Mouse (Mus musculus): ENCODE data around the gene Prkce.

Gene Prkce

GRCm38 (mm10) chr17:86363356-86363755, 195.8 kb downstream of the Prkce start:
- in situ Hi-C loops (cut with MboI, MseI), result no loop called here

DNA sequence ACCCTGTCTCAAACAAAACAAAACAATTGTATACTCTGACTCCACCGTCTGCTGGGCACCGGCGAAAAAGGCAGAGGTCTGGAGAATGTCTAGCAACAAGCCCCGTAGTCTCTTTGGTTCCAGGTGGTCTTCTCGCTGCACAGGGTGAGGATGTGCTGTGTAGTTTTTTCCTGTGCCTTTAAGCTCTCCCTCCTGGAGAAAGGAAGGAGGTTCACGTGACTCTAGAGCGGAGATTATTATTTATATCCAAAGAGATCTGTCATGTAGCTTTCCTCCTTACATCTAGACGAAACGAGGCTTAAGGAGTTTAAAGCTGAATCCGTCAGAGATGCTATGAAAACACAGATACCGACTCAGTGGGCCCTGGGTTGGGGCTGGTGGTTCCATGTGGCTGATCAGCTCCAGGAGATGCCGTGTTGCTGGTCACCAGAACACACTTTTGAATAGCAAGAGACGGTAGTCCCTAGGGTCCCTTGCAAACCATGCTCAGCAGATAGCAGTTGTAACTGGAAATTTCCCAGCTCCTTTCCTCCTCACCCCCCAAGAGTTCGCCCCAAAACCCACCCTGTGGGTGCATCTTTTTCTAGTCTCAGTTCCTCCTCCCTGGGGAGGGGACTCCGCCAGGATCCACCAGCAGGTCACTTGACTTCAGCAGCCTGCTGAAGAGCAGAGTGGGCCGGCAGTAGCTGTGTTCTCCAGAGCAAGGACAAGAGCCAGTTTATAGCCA, 196.9 kb downstream of the Prkce start:
- in situ Hi-C loops (cut with MboI, MseI), result no loop called here

- in situ Hi-C loops (cut with MboI, MseI), result no loop called here
Observed at GRCm38 (mm10) chr17:86366919-86367318, 199.3 kb downstream of the Prkce start.

GRCm38 (mm10) chr17:86367676-86368075, 200.1 kb downstream of the Prkce start:
- in situ Hi-C loops (cut with MboI, MseI), result no loop called here

DNA sequence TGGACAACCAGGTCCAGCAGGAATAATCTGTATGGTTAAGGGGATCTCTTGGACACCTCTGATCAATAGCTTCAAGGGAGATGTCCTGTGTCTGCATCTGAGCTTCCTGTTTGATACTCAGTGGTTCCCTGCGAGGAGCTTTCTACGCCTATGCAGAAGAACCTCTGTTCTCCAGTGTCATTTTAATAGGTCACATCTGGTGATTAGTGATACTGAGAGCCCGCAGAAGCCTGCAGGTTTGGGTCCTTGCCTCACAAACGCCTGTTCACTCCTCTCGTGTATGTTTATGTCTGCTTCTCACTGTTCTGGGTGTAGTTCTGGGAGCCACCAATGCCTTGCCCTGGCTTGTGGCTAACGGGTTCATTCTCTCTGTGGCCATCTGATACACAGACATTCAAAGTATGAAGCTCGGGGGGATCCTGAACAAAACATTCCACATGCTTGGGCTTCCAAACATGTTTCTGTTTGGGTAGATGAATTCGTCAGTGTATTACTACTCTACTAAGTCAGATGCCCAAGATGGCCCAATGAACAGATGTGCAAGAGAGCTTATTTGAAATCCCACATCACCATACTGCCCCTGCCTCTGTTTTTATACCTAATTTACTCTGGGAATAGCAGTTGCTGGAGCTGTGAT, 202.6 kb downstream of the Prkce start:
- in situ Hi-C loops (cut with MboI, MseI), result no loop called here

DNA sequence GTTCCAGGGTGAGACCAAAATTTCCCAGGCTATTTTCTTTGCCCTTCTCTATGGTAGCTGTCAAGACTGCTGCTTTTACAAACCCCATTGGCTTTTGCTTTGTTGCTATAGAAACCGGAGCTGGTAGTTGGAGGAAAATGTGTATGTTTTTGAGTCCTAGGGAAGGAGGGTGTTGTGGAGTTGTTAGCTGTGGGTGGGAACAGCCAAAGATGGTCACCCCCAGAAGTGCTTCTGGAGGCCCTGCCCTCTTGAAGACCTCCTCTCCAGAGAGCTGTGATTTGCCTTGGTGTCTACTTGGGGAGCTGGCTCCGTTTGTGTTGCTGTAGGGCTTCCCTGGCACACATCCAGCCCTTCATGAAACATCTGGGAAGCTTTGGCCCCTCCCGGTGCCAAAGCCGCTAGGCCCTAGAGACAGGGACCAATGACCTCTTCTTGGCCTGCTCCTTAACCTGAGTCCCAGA, 203.5 kb downstream of the Prkce start:
- in situ Hi-C loops (cut with MboI, MseI), result no loop called here

DNA sequence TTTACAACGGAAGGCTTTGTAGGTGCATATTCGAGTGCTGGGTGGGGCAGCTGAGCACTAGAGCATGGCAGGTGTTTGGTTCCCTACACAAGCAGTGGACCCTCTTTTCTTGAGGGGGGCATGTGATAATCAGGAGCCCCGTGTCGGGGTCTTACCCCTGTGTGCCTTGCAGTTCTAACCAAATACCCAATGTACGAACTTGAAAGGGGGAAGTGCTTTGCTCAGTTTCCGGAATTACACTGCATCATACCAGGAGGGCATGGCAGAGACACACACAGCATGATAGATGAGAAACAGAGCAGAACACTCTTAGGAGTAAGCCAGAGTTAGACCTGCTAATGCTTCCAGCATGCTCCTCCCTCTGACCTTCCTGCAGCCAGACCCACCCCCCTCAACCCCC, 208.8 kb downstream of the Prkce start:
- in situ Hi-C loops (cut with MboI, MseI), result no loop called here

DNA sequence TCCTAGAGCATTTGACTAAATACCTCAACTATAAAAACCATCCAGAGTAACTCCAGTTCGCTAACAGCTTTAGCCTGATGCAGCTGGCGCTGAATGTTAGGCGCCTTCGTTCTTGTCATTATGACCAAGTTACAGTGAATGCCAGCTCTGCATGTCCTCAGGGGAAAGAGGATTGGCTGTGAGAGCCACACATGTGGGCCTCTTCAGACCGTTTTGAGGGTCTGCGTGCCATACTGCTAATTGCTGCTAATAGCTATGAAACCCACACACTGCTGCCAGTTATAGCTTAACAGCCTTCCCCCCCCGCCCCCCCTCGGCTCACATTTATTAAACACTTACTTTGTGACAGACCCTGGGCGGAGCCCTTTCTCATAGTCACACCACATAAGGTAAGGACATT, 210.3 kb downstream of the Prkce start:
- in situ Hi-C loops (cut with MboI, MseI), result no loop called here

DNA sequence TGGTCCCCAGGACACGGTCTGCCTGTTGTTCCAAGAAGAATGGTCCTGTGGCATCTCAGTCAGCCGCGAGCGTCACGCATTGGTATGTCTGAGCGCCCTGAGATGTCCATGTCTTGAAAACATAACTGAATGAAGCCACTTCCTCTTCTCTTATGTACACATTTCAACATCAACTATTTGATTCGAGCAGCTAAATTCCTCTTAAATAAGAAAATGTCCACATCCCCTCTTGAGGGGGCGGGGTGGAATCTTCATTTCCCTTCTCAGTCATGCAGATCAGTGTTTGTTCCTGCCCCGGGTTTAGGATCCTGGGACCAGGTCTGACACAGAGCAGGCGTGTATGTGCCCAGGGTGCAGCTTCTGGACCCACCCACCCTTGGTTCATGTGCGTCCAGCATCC, 211.0 kb downstream of the Prkce start:
- in situ Hi-C loops (cut with MboI, MseI), result no loop called here

DNA sequence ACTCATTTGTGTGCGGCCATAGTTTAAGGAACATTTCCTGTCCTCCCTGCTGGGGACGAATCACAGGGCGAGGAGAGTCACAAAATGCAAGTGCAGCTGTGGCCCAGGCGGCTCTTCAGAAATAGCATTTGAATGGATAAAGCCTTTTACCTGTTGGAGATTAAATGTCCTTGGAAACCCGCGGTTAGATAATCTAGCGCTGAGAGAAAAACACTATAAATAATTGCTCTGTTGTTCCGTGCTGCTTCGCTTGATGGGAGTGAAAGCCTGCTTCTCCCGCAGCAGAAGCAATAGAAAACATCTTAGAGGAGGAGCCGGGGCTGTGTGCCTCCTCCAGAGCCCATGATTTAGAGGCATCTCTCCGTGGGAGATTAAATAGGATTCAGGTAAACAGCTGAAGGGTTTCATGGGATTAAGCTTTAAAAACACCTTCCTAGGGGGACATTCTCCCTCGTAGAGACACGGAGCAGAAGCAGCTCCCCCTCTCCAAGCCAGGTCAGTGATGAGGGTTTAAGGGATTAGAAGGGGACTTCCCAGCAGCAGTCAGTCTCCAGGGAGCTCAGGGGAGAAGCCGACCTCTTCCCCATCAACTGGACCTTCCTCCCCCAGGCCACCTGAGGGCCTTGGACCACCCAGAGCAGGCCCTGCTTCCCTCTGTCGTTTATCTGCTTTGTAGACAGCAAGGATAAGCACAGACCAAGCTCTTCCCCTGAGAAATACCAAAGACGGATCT, 212.0 kb downstream of the Prkce start:
- in situ Hi-C loops (cut with MboI, MseI), result no loop called here

GRCm38 (mm10) chr17:86381464-86381863, 213.9 kb downstream of the Prkce start:
- in situ Hi-C loops (cut with MboI, MseI), result no loop called here

- in situ Hi-C loops (cut with MboI, MseI), result no loop called here
Observed at GRCm38 (mm10) chr17:86382885-86383284, 215.3 kb downstream of the Prkce start.

- in situ Hi-C loops (cut with MboI, MseI), result no loop called here
Observed at GRCm38 (mm10) chr17:86383699-86384572, 216.4 kb downstream of the Prkce start.

DNA sequence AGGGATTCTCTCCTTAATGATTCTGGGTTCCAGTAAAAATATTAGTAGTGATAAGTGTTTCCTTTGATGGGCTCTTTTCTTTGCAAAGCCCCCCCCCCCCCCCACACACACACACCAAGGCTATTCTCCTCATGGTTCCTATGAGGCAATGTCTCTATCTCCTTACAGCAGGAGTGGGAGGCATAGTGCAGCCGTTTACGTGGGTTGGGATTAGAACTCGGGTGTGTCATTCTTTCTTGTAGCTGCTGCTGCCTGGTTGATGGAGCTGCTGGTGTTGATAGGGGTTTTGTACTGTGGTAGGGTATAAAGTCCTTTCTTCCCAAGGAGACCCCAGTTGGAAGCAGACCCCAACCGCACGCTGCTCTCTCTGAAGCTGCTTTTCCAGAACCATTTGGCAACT, 224.9 kb downstream of the Prkce start:
- in situ Hi-C loops (cut with MboI, MseI), result no loop called here

GRCm38 (mm10) chr17:86393191-86393590, 225.6 kb downstream of the Prkce start:
- in situ Hi-C loops (cut with MboI, MseI), result no loop called here

DNA sequence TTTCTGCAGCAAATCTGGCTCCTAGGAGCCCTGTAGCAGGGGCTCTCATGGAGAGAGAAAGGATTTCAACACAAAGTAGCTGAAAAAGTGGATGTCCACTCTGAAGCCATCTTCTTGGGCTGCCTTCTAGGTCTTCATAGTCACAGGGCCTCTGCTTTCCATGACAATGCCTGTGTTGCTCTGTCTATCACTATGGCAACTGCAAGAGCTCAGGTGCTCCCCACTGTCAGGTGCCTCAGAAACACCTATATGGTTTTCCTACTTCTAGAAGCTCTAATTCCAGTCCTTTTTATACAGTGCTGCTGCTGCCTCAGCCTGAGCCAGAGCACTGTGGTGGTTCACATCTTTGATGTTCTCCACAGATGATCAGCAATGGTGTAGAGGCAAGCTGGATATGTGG, 229.5 kb downstream of the Prkce start:
- in situ Hi-C loops (cut with MboI, MseI), result no loop called here

- in situ Hi-C loops (cut with MboI, MseI), result no loop called here
Observed at GRCm38 (mm10) chr17:86397647-86398046, 230.1 kb downstream of the Prkce start.

DNA sequence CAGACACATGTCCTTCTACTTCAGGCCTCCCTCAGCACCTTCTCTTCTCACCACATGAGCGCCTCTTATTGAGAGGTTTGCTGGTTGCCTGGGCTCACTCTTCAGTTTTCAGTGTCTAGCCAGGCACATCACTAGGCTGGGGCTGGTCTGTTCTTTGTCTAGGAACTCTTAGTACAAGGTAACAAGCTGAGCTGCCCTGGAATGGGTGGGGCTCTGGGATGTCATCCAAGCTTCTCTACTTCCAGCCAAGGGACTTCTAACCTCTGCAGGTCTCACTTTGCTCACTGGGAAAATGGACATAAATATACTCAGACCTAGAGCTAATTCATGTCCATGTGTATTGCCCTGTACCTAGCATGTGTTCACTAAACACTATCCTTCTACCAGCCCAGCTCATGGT, 230.6 kb downstream of the Prkce start:
- in situ Hi-C loops (cut with MboI, MseI), result no loop called here

DNA sequence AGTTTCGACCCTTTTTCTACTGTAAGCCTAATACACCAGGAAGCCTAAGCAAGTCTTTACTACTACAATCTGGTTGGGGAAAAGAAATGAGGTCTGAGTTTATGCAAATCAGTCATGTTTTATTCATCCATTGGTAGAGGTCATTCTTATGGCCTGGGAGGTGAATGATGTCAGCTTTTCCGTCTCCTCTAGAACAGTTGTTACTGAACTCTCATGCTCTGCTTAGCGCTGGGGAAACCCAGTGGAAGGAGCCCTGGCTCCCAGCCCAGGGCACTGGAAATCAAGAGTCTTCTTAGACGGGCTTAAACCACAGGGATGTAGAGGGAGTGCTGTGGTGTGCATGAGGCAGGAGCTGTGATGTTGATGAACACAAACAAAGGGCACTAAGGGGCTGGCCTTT, 232.4 kb downstream of the Prkce start:
- in situ Hi-C loops (cut with MboI, MseI), result no loop called here

DNA sequence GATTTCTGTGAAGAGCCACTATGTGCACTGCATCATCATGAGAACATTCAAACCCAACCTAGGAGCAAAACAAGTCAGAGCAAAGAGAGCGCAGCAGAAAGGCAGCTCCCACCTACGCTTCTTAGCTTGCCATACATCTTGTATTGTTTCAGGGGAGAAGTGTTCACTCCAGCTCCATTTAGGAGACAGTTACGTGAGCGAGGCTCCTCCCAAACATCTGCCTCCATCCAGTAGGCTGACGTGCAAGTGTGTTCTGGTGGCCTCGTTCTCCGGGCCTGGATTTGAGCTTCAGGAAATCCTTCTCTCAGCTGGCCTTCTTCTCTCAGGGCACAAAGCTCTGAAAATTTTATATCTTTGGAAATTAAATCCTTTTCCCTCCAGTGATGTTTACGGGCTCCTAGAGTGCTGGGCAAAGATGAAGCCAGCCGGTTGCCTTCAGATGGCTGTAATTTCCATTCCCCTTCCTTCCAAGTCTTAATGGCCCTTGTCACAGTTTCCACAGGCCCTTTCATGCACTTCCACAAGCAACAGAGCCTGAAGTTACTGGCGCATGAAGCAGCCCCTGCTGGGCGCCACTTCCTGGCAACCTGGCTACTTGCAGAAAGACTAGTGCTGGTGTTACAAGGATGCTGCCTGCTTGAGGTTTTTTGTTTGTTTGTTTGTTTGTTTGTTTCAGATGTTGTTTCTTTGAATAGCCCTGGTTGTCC, 237.4 kb downstream of the Prkce start:
- in situ Hi-C loops (cut with MboI, MseI), result no loop called here

GRCm38 (mm10) chr17:86405644-86406043, 238.1 kb downstream of the Prkce start:
- in situ Hi-C loops (cut with MboI, MseI), result no loop called here
